Mouse (Mus musculus) hematopoietic stem cell, adult 5-6 weeks (primary cell): ENCODE results near the gene Ankrd13c. TPM values are rescaled to one million over a fixed set of nuclear protein-coding genes. Genes with fewer than 3 reads are reported as not detected.
A peak's percentile ranks its signal among the peaks of the same experiment; 100 is the strongest.

Experiments used
- ATAC-seq, 2 experiments: fragments of 125-278 bp in 1 of 2; replicated peaks in 1 of 2; 2 replicates each; pipeline ENCODE4 v1.8.0; 2016 to 2017; ENCODE audit warnings: inconsistent platforms in 2 of 2, mild to moderate bottlenecking in 2 of 2, moderate number of reproducible peaks in 2 of 2, low read depth in 1 of 2, moderate TSS enrichment in 1 of 2; ENCODE audit not compliant: low FRiP score in 2 of 2, poor library complexity in 2 of 2, severe bottlenecking in 2 of 2, insufficient read depth in 1 of 2, low TSS enrichment in 1 of 2
- total RNA-seq: library from RNA; stranded (forward); fragments of 172-1452, 232-1000 nt; gene quantifications from 2 replicates; pipeline ENCODE4 v1.2.3, GENCODE M21; 2017

The Ankrd13c gene
- total RNA-seq, 1 experiment from 2014 or later, result 48.2 TPM

DNA sequence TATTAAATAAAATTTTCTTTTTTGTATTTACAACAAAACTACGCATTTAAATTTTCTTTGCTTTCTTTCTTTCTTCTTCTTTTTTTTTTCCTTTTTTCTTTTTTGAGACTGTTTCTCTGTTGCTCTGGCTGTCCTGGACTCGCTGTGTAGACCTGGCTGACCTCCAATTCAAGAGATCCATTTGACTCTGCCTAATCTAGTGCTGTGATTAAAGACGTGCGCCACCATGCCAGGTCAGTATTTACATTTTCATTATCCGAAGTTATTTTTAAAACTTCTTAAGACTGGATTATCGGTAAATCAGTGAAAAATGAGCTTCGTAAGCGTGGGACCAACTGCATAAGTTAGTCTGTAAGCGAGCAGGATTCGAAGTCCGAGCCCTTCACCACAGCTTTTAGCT, 88.8 kb downstream of the Ankrd13c start:
- no peak for ATAC-seq

DNA sequence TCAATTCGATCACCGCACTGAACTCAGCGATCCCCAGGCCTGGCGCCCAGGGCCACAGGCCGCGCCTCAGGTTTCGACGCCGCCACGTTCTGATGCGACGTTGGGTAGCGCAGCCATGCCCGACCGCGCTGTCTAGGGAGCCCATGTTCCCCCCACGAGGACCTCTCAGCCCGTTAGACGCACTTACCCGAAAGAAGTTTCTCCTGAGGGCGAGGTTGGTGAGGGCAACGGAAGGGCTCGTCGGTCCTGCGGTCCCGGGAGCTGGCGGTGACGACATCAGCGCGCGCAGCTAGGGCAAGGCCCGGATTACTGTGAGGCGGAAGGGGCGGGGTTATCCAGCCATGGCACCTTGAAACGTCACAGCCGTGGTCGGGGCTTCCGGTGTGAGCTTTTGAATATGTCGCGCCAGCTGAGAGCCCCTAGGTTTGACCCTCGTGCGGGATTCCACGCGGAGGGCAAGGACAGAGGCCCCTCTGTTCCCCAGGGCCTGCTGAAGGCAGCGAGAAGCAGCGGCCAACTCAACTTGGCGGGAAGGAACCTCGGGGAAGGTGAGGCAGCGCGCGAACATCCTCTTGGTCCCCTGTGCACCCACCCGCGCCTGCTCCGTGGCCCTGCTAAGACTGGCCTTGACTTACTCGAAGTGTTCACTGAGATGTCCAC, 89.4 kb downstream of the Ankrd13c start, which contains the start of the genes Srsf11 and Lrrc40:
Gene Srsf11 (minus strand): TSS at position 311 of the 660 bp plus-strand sequence.
Gene Lrrc40 (plus strand): TSS at position 334 of the 660 bp plus-strand sequence.
- ATAC-seq, result peak; percentile 92 to 94

DNA sequence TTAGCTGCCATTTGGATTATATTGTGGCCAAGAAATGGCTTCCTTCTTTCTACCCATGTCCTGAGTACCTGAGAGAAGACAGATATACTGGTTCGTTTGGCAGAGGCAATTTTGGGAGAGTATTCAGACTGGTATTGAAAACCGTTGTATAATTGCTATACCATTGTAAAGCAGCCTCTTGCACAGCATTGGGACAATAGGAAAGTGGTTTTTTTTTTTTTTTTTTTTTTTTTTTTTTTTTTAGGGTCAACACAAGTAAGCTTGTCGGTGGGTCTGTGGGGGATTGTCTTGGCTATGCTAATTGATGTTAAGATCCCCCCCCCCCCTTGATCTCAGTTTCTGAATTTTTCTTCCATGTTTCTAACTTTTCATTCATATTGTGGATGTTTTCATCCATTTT, 91.1 kb downstream of the Ankrd13c start:
- ATAC-seq, result no peak

DNA sequence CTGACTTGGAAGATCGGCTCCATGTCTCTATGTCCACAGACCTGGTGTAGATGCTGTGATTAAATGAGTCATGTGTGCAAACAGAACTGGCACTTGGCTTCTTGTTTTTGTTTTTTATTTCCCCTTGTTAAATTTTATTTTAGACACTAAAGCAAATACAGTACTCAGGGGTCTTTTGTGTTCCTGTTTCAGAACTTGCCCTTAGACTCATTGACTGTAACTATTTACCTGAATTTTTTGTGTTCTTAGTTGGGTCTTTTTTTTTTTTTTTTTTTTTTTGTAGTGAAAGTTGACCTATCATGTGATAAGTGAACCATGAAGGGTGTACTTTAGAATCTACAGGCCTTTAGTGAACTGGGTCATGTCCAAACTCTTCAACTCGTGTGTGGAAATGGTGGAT, 93.7 kb downstream of the Ankrd13c start:
- no peak for ATAC-seq

DNA sequence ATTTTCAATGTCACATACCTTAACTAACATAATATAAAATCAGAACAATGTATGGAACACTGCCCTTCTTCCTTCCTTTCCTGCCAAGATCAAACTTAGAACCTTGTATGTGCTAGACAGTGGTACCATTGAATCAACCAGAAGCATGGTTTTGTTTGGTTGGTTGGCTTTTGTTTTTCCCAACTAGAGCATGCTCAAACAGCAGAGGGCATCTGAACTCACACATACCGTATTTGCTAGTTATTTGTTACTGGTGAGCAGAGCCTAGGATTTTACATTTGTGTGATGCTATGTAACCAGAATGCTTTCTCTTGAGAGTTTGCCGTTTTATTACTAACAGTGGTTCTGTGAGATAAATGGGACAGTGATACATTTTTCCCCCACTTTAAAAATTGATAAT, 102.5 kb downstream of the Ankrd13c start:
- no peak for ATAC-seq

Other genes starting within 250 kb of the Ankrd13c start
- gene Cth, start 22.2 kb upstream of the Ankrd13c start, total RNA-seq, result 0.13 TPM in 1 of 2 replicates, not detected in the other
- 350 and 393 TPM in 2 replicates for gene Srsf11, start 89.4 kb downstream of the Ankrd13c start, total RNA-seq
- 36.1 and 48.3 TPM in 2 replicates for gene Lrrc40, start 89.4 kb downstream of the Ankrd13c start, total RNA-seq